In genomic region chr14:93868211-93868610, GRCm38 (mm10) we compare ENCODE assay signal across 32 mouse cellular contexts. TPM values are rescaled to one million over a fixed set of nuclear protein-coding genes. Genes with fewer than 3 reads are reported as not detected.
"Had no signal": no experiment of that assay in that cellular context is flagged by ENCODE, and none has a peak within 500 bp of the region (broad histone marks: within the 10 kb centered on the region; RNA-seq: fewer than 3 reads in every experiment).

No protein-coding gene starts in this region.

- ATAC-seq: liver, embryonic 12.5 days; liver, postnatal 0 days; lung, postnatal 0 days; midbrain, embryonic 13.5 days; midbrain, embryonic 15.5 days; midbrain, embryonic 16.5 days had no signal

- H3K9me3 ChIP-seq: limb, embryonic 10.5 days; limb, embryonic 12.5 days; limb, embryonic 13.5 days; limb, embryonic 15.5 days; liver, embryonic 12.5 days; liver, embryonic 13.5 days; liver, embryonic 15.5 days; lung, embryonic 15.5 days; megakaryocyte, embryonic 14.5 days; midbrain, embryonic 10.5 days; midbrain, embryonic 12.5 days; midbrain, embryonic 13.5 days; midbrain, embryonic 15.5 days had no signal

- H3K9ac ChIP-seq: limb, embryonic 12.5 days; limb, embryonic 13.5 days; limb, embryonic 15.5 days; liver, embryonic 12.5 days; liver, embryonic 13.5 days; liver, embryonic 14.5 days; liver, embryonic 15.5 days; liver, postnatal 0 days; lung, embryonic 14.5 days; lung, embryonic 15.5 days; midbrain, embryonic 12.5 days; midbrain, embryonic 13.5 days; midbrain, embryonic 15.5 days had no signal

- H3K27ac ChIP-seq: left cerebral cortex, adult 2 months; limb, embryonic 10.5 days; limb, embryonic 12.5 days; limb, embryonic 13.5 days; limb, embryonic 15.5 days; liver, embryonic 12.5 days; liver, embryonic 13.5 days; liver, embryonic 14.5 days; liver, embryonic 15.5 days; lung, embryonic 15.5 days; macrophage; midbrain, embryonic 10.5 days; midbrain, embryonic 12.5 days; midbrain, embryonic 13.5 days; midbrain, embryonic 15.5 days had no signal

- DNase-seq: left cerebral cortex, postnatal 4 days; liver; liver, embryonic 13.5 days; liver, postnatal 0 days; lung, adult 18-20 months; lung, adult 2 months; lung, embryonic 14.5 days; lung, postnatal 10 days; lung, postnatal 14 days; lung, postnatal 36 days; lung, postnatal 4 days; midbrain, embryonic 14.5 days had no signal

- H3K4me2 ChIP-seq: limb, embryonic 12.5 days; limb, embryonic 13.5 days; limb, embryonic 15.5 days; liver, embryonic 11.5 days; liver, embryonic 12.5 days; liver, embryonic 13.5 days; liver, embryonic 15.5 days; lung, embryonic 14.5 days; lung, embryonic 15.5 days; midbrain, embryonic 11.5 days; midbrain, embryonic 12.5 days; midbrain, embryonic 13.5 days; midbrain, embryonic 15.5 days had no signal

- H3K36me3 ChIP-seq: limb, embryonic 10.5 days; limb, embryonic 12.5 days; limb, embryonic 13.5 days; limb, embryonic 15.5 days; liver, embryonic 12.5 days; liver, embryonic 13.5 days; liver, embryonic 15.5 days; lung, embryonic 15.5 days; midbrain, embryonic 10.5 days; midbrain, embryonic 12.5 days; midbrain, embryonic 13.5 days; midbrain, embryonic 15.5 days had no signal

- H3K27me3 ChIP-seq: limb, embryonic 12.5 days; limb, embryonic 13.5 days; limb, embryonic 15.5 days; liver, embryonic 12.5 days; liver, embryonic 13.5 days; liver, embryonic 15.5 days; lung, embryonic 15.5 days; megakaryocyte, embryonic 14.5 days; midbrain, embryonic 12.5 days; midbrain, embryonic 13.5 days; midbrain, embryonic 15.5 days had no signal

- H3K4me3 ChIP-seq: left cerebral cortex, adult 2 months; limb, embryonic 10.5 days; limb, embryonic 12.5 days; limb, embryonic 13.5 days; limb, embryonic 15.5 days; liver, embryonic 12.5 days; liver, embryonic 13.5 days; liver, embryonic 15.5 days; lung, embryonic 15.5 days; megakaryocyte, embryonic 14.5 days; midbrain, embryonic 10.5 days; midbrain, embryonic 12.5 days; midbrain, embryonic 13.5 days; midbrain, embryonic 15.5 days; myocyte had no signal

- H3K4me1 ChIP-seq: limb, embryonic 10.5 days; limb, embryonic 12.5 days; limb, embryonic 13.5 days; limb, embryonic 15.5 days; liver, embryonic 12.5 days; liver, embryonic 13.5 days; liver, embryonic 15.5 days; lung, embryonic 15.5 days; megakaryocyte, embryonic 14.5 days; midbrain, embryonic 10.5 days; midbrain, embryonic 12.5 days; midbrain, embryonic 13.5 days; midbrain, embryonic 15.5 days had no signal

RNA-seq across cellular contexts. Expression of gene Pcdh9, which starts 22.3 kb away (rescaled TPM):
- polyA plus RNA-seq: macrophage had no signal
